11 mouse cellular contexts compared by ENCODE assay signal in genomic region chr4:129209504-129209903, GRCm38 (mm10). TPM values are rescaled to one million over a fixed set of nuclear protein-coding genes. Genes with fewer than 3 reads are reported as not detected.
DNase-seq lines count a peak whose midpoint lies in the region; ATAC-seq lines count a peak whose summit lies in the region.
"Had no signal": no experiment of that assay in that cellular context is flagged by ENCODE, and none has a peak within 500 bp of the region (broad histone marks: within the 10 kb centered on the region; RNA-seq: fewer than 3 reads in every experiment).

No protein-coding gene starts in this region.

- WGBS in embryonic facial prominence, embryonic 11.5 days = 65% methylated on average over 7 of the region's 7 CpGs
- 64% methylated on average over 7 of the region's 7 CpGs for WGBS in embryonic facial prominence, embryonic 10.5 days
- WGBS in midbrain, embryonic 14.5 days = 59% methylated on average over 7 of the region's 7 CpGs
- 67% methylated on average over 7 of the region's 7 CpGs for WGBS in midbrain, embryonic 11.5 days

- no peak overlapping the region for H3K27ac ChIP-seq in embryonic facial prominence, embryonic 11.5 days (replicated peaks; ENCODE audit: low read depth, low read length)
- H3K27ac ChIP-seq in embryonic facial prominence, embryonic 10.5 days (replicated peaks) = no peak overlapping the region
- H3K27ac ChIP-seq in midbrain, embryonic 14.5 days (replicated peaks; ENCODE audit: low read depth, low read length) = no peak overlapping the region
- H3K27ac ChIP-seq in midbrain, embryonic 11.5 days (ENCODE audit: low read depth, low read length) = no peak overlapping the region
- H3K27ac ChIP-seq: embryonic facial prominence, embryonic 13.5 days; heart, embryonic 13.5 days had no signal

- peaks cover 13% of the 10 kb centered on the region for H3K36me3 ChIP-seq in embryonic facial prominence, embryonic 11.5 days (replicated peaks; ENCODE audit: control insufficient read depth, insufficient read depth, low read depth, low read length)
- peaks cover 97% of the 10 kb centered on the region for H3K36me3 ChIP-seq in embryonic facial prominence, embryonic 10.5 days (replicated peaks)
- peaks cover 88% of the 10 kb centered on the region for H3K36me3 ChIP-seq in midbrain, embryonic 14.5 days (ENCODE audit: control insufficient read depth, insufficient read depth, low read length)
- H3K36me3 ChIP-seq in midbrain, embryonic 11.5 days (ENCODE audit: control insufficient read depth, insufficient read depth, low read length) = peaks cover 33% of the 10 kb centered on the region

- H3K9ac ChIP-seq in embryonic facial prominence, embryonic 11.5 days (replicated peaks; ENCODE audit: low read length) = no peak overlapping the region
- no peak overlapping the region for H3K9ac ChIP-seq in midbrain, embryonic 14.5 days (replicated peaks; ENCODE audit: low read length)
- no peak overlapping the region for H3K9ac ChIP-seq in midbrain, embryonic 11.5 days (ENCODE audit: low read length)
- H3K9ac ChIP-seq: embryonic facial prominence, embryonic 13.5 days; heart, embryonic 13.5 days had no signal

- no peaks in the 10 kb centered on the region for H3K27me3 ChIP-seq in embryonic facial prominence, embryonic 11.5 days (ENCODE audit: control insufficient read depth, insufficient read depth, low read length)
- no peaks in the 10 kb centered on the region for H3K27me3 ChIP-seq in embryonic facial prominence, embryonic 10.5 days (replicated peaks; ENCODE audit: low read depth, poor library complexity, severe bottlenecking)
- H3K27me3 ChIP-seq in midbrain, embryonic 14.5 days (ENCODE audit: control insufficient read depth, insufficient read depth, low read length) = no peaks in the 10 kb centered on the region
- no peaks in the 10 kb centered on the region for H3K27me3 ChIP-seq in midbrain, embryonic 11.5 days (ENCODE audit: control insufficient read depth, insufficient read depth, low read length)
- H3K27me3 ChIP-seq: embryonic facial prominence, embryonic 13.5 days; heart, embryonic 13.5 days had no signal

- H3K4me2 ChIP-seq in embryonic facial prominence, embryonic 11.5 days (ENCODE audit: low read depth, low read length) = no peak overlapping the region
- no peak overlapping the region for H3K4me2 ChIP-seq in midbrain, embryonic 14.5 days (ENCODE audit: low read length)
- no peak overlapping the region for H3K4me2 ChIP-seq in midbrain, embryonic 11.5 days
- H3K4me2 ChIP-seq: embryonic facial prominence, embryonic 13.5 days; heart, embryonic 13.5 days had no signal

- H3K4me1 ChIP-seq in embryonic facial prominence, embryonic 11.5 days (ENCODE audit: control insufficient read depth, insufficient read depth, low read length) = no peaks in the 10 kb centered on the region
- H3K4me1 ChIP-seq in embryonic facial prominence, embryonic 10.5 days = no peaks in the 10 kb centered on the region
- no peaks in the 10 kb centered on the region for H3K4me1 ChIP-seq in midbrain, embryonic 14.5 days (ENCODE audit: control insufficient read depth, insufficient read depth, low read length)
- no peaks in the 10 kb centered on the region for H3K4me1 ChIP-seq in midbrain, embryonic 11.5 days (ENCODE audit: control insufficient read depth, insufficient read depth, low read length)
- H3K4me1 ChIP-seq: heart, embryonic 13.5 days had no signal

- DNase-seq in embryonic facial prominence, embryonic 11.5 days (ENCODE audit: low spot score) = peak; percentile 59
- no peak for DNase-seq in embryonic facial prominence, embryonic 10.5 days (ENCODE audit: low spot score)
- DNase-seq in midbrain, embryonic 14.5 days = peak; percentile 76
- DNase-seq in midbrain, embryonic 11.5 days (ENCODE audit: low spot score, missing footprints) = no peak
- peak; percentile 56 for DNase-seq in testis, postnatal 10 days (ENCODE audit: low spot score)
- no peak for DNase-seq in spleen, postnatal 10 days (ENCODE audit: low spot score in 2 of 2)
- DNase-seq: layer of hippocampus, postnatal 36 days had no signal

- ATAC-seq in embryonic facial prominence, embryonic 11.5 days (replicated peaks; ENCODE audit: insufficient number of reproducible peaks, low FRiP score, low TSS enrichment, low read depth) = no peak
- no peak for ATAC-seq in midbrain, embryonic 14.5 days (ENCODE audit: low FRiP score, low TSS enrichment)
- no peak for ATAC-seq in midbrain, embryonic 11.5 days (ENCODE audit: low FRiP score)
- 0 out of 2 replicates have a peak, but pooled peaks have one; percentile 40 for ATAC-seq in erythroblast, adult 5-6 weeks (replicated peaks; ENCODE audit: low FRiP score, poor library complexity, severe bottlenecking)
- no peak; the same call in 1 of the 2 replicates for ATAC-seq in frontal cortex, adult (ENCODE audit: low TSS enrichment)

- no peak overlapping the region for H3K4me3 ChIP-seq in embryonic facial prominence, embryonic 11.5 days (ENCODE audit: low read depth, low read length)
- no peak overlapping the region for H3K4me3 ChIP-seq in embryonic facial prominence, embryonic 10.5 days
- no peak overlapping the region for H3K4me3 ChIP-seq in midbrain, embryonic 14.5 days (replicated peaks; ENCODE audit: low read depth, low read length)
- H3K4me3 ChIP-seq in midbrain, embryonic 11.5 days (ENCODE audit: low read depth, low read length) = no peak overlapping the region
- H3K4me3 ChIP-seq: embryonic facial prominence, embryonic 13.5 days; heart, embryonic 13.5 days had no signal

- no peaks in the 10 kb centered on the region for H3K9me3 ChIP-seq in embryonic facial prominence, embryonic 11.5 days (replicated peaks; ENCODE audit: control insufficient read depth, low read length)
- no peaks in the 10 kb centered on the region for H3K9me3 ChIP-seq in embryonic facial prominence, embryonic 10.5 days
- no peaks in the 10 kb centered on the region for H3K9me3 ChIP-seq in midbrain, embryonic 14.5 days (ENCODE audit: control insufficient read depth, low read length)
- no peaks in the 10 kb centered on the region for H3K9me3 ChIP-seq in midbrain, embryonic 11.5 days (ENCODE audit: control insufficient read depth, low read length)
- H3K9me3 ChIP-seq: embryonic facial prominence, embryonic 13.5 days; heart, embryonic 13.5 days had no signal

RNA-seq across cellular contexts. Expression of gene Yars, which starts 19.9 kb away (rescaled TPM):
- polyA plus RNA-seq in embryonic facial prominence, embryonic 11.5 days (2014; fragmentation: Nextera tagmentation; extraction: Ambion mirVana) = 91.1 and 95.3 TPM in 2 replicates
- 96.0 and 105 TPM in 2 replicates for polyA plus RNA-seq in embryonic facial prominence, embryonic 10.5 days (2016; fragmentation: Nextera tagmentation; extraction: Ambion mirVana)
- polyA plus RNA-seq in midbrain, embryonic 14.5 days (2014; fragmentation: Nextera tagmentation; extraction: Ambion mirVana) = 116 and 122 TPM in 2 replicates
- 105 and 106 TPM in 2 replicates for polyA plus RNA-seq in midbrain, embryonic 11.5 days (2014; fragmentation: Nextera tagmentation; extraction: Ambion mirVana)
- 4.2 and 11.3 TPM in 2 replicates for total RNA-seq in erythroblast, adult 5-6 weeks (2015; ENCODE audit: low replicate concordance)
- total RNA-seq in erythroblast, adult 5-6 weeks (2017; ENCODE audit: low replicate concordance) = 10.7 and 34.0 TPM in 2 replicates

RNA-seq across cellular contexts. Expression of gene S100pbp, which starts 20.0 kb away (rescaled TPM):
- 22.8 and 24.5 TPM in 2 replicates for polyA plus RNA-seq in embryonic facial prominence, embryonic 11.5 days (2014; fragmentation: Nextera tagmentation; extraction: Ambion mirVana)
- polyA plus RNA-seq in embryonic facial prominence, embryonic 10.5 days (2016; fragmentation: Nextera tagmentation; extraction: Ambion mirVana) = 29.5 and 29.8 TPM in 2 replicates
- 18.2 and 23.7 TPM in 2 replicates for polyA plus RNA-seq in midbrain, embryonic 14.5 days (2014; fragmentation: Nextera tagmentation; extraction: Ambion mirVana)
- polyA plus RNA-seq in midbrain, embryonic 11.5 days (2014; fragmentation: Nextera tagmentation; extraction: Ambion mirVana) = 20.0 and 26.9 TPM in 2 replicates
- total RNA-seq in erythroblast, adult 5-6 weeks (2015; ENCODE audit: low replicate concordance) = 12.7 and 13.6 TPM in 2 replicates
- 7.5 and 8.7 TPM in 2 replicates for total RNA-seq in erythroblast, adult 5-6 weeks (2017; ENCODE audit: low replicate concordance)

RNA-seq across cellular contexts. Expression of gene C77080, which starts 51.7 kb away (rescaled TPM):
- polyA plus RNA-seq in embryonic facial prominence, embryonic 11.5 days (2014; fragmentation: Nextera tagmentation; extraction: Ambion mirVana) = 2.4 and 2.5 TPM in 2 replicates
- 3.3 and 3.5 TPM in 2 replicates for polyA plus RNA-seq in embryonic facial prominence, embryonic 10.5 days (2016; fragmentation: Nextera tagmentation; extraction: Ambion mirVana)
- 7.0 and 8.4 TPM in 2 replicates for polyA plus RNA-seq in midbrain, embryonic 14.5 days (2014; fragmentation: Nextera tagmentation; extraction: Ambion mirVana)
- 3.3 and 3.7 TPM in 2 replicates for polyA plus RNA-seq in midbrain, embryonic 11.5 days (2014; fragmentation: Nextera tagmentation; extraction: Ambion mirVana)
- not detected in 2 replicates for total RNA-seq in erythroblast, adult 5-6 weeks (2015; ENCODE audit: low replicate concordance)
- total RNA-seq in erythroblast, adult 5-6 weeks (2017; ENCODE audit: low replicate concordance) = not detected in 2 replicates

Comparison
In these comparisons a context has a peak if more than half of its experiments do, and no peak if none do; other contexts are left out.
1. DNase-seq: peak in embryonic facial prominence, embryonic 11.5 days (single experiment), midbrain, embryonic 14.5 days (single experiment) and testis, postnatal 10 days (single experiment); none in embryonic facial prominence, embryonic 10.5 days (single experiment), midbrain, embryonic 11.5 days (single experiment) and spleen, postnatal 10 days (0 of 2).